ENCODE assay signal across 12 mouse cellular contexts in the genomic region with DNA sequence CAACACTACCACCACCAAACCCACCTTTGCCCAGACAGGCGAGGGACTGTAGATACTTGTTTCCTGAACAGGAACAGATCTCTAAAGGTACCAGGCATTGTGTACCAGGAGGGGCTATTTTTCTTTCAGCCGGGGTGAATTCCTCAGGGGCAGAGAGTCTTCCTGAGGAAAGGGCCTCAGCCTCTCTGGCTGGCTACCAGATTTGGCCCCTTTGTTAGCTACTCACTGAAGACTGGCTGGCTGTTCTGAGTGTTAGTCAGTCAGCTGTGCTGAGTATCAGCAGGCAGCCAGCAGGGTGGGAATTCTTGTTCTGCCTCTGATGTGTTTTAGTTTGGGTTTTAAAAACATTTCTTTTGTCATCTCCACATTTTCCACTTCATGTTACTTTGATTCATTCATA.
DNase-seq lines count a peak whose midpoint lies in the region; ATAC-seq and TF ChIP-seq lines count a peak whose summit lies in the region.
"Had no signal": no experiment of that assay in that cellular context is flagged by ENCODE, and none has a peak within 500 bp of the region (broad histone marks: within the 10 kb centered on the region; RNA-seq: fewer than 3 reads in every experiment).

No protein-coding gene starts in this region.

- H3K9me3 ChIP-seq in embryonic facial prominence, embryonic 14.5 days (ENCODE audit: control insufficient read depth, low read length), result no peaks in the 10 kb centered on the region
- no peaks in the 10 kb centered on the region for H3K9me3 ChIP-seq in embryonic facial prominence, embryonic 10.5 days
- H3K9me3 ChIP-seq in lung, embryonic 14.5 days (ENCODE audit: low read depth, low read length), result no peaks in the 10 kb centered on the region
- no peaks in the 10 kb centered on the region for H3K9me3 ChIP-seq in forebrain, embryonic 16.5 days (ENCODE audit: control insufficient read depth, low read length)
- no peaks in the 10 kb centered on the region for H3K9me3 ChIP-seq in midbrain, embryonic 16.5 days (replicated peaks; ENCODE audit: control insufficient read depth, low read length, poor library complexity, severe bottlenecking)
- H3K9me3 ChIP-seq: liver, embryonic 13.5 days; megakaryocyte, embryonic 14.5 days had no signal

- no peak overlapping the region for H3K4me2 ChIP-seq in embryonic facial prominence, embryonic 14.5 days (ENCODE audit: low read depth, low read length)
- H3K4me2 ChIP-seq in lung, embryonic 14.5 days, result no peak overlapping the region
- H3K4me2 ChIP-seq in forebrain, embryonic 16.5 days (ENCODE audit: low read length), result no peak overlapping the region
- H3K4me2 ChIP-seq in midbrain, embryonic 16.5 days (ENCODE audit: low read length), result no peak overlapping the region
- H3K4me2 ChIP-seq: liver, embryonic 13.5 days had no signal

- H3K4me1 ChIP-seq in embryonic facial prominence, embryonic 14.5 days (ENCODE audit: control insufficient read depth, insufficient read depth, low read length), result peaks cover 16% of the 10 kb centered on the region
- peaks cover 28% of the 10 kb centered on the region for H3K4me1 ChIP-seq in embryonic facial prominence, embryonic 10.5 days
- H3K4me1 ChIP-seq in lung, embryonic 14.5 days (ENCODE audit: insufficient read depth), result 0 out of 2 replicates have a peak, but pooled peaks cover 3% of the 10 kb centered on the region
- H3K4me1 ChIP-seq in forebrain, embryonic 16.5 days (replicated peaks; ENCODE audit: control insufficient read depth, insufficient read depth, low read length), result peaks cover 24% of the 10 kb centered on the region
- peaks cover 12% of the 10 kb centered on the region; the same call in 1 of the 2 replicates for H3K4me1 ChIP-seq in midbrain, embryonic 16.5 days (ENCODE audit: control insufficient read depth, insufficient read depth, low read length)

- H3K4me3 ChIP-seq in embryonic facial prominence, embryonic 14.5 days (ENCODE audit: low read depth, low read length), result no peak overlapping the region
- H3K4me3 ChIP-seq in embryonic facial prominence, embryonic 10.5 days, result no peak overlapping the region
- H3K4me3 ChIP-seq in lung, embryonic 14.5 days (ENCODE audit: low read depth, low read length), result no peak overlapping the region
- H3K4me3 ChIP-seq in forebrain, embryonic 16.5 days (replicated peaks; ENCODE audit: low read length), result no peak overlapping the region
- no peak overlapping the region for H3K4me3 ChIP-seq in midbrain, embryonic 16.5 days (ENCODE audit: low read depth, low read length)
- H3K4me3 ChIP-seq: liver, embryonic 13.5 days; megakaryocyte, embryonic 14.5 days had no signal

- no peak for ATAC-seq in embryonic facial prominence, embryonic 14.5 days (ENCODE audit: low read depth)
- ATAC-seq in lung, embryonic 14.5 days (ENCODE audit: insufficient read depth), result no peak
- ATAC-seq in forebrain, embryonic 16.5 days, result peak; percentile 62
- ATAC-seq in midbrain, embryonic 16.5 days, result 0 out of 2 replicates have a peak, but pooled peaks have one; percentile 44
- ATAC-seq: intestine, embryonic 16.5 days had no signal

- peak overlapping the region; percentile 28 for H3K27ac ChIP-seq in embryonic facial prominence, embryonic 14.5 days (replicated peaks; ENCODE audit: low read depth, low read length)
- no peak overlapping the region; the same call in 1 of the 2 replicates for H3K27ac ChIP-seq in embryonic facial prominence, embryonic 10.5 days (replicated peaks)
- no peak overlapping the region for H3K27ac ChIP-seq in lung, embryonic 14.5 days (ENCODE audit: low read depth)
- no peak overlapping the region for H3K27ac ChIP-seq in forebrain, embryonic 16.5 days (ENCODE audit: low read length)
- no peak overlapping the region for H3K27ac ChIP-seq in midbrain, embryonic 16.5 days (ENCODE audit: low read length)
- H3K27ac ChIP-seq: liver, embryonic 13.5 days; stomach, postnatal 0 days had no signal

- 49% methylated on average over 2 of the region's 2 CpGs for WGBS in embryonic facial prominence, embryonic 14.5 days
- 55% methylated on average over 2 of the region's 2 CpGs for WGBS in embryonic facial prominence, embryonic 10.5 days
- 45% methylated on average over 2 of the region's 2 CpGs for whole genome bisulfite sequencing in lung, embryonic 14.5 days
- 16% methylated on average over 2 of the region's 2 CpGs for WGBS in forebrain, embryonic 16.5 days
- WGBS in midbrain, embryonic 16.5 days, result 29% methylated on average over 2 of the region's 2 CpGs

- no peak overlapping the region for H3K9ac ChIP-seq in embryonic facial prominence, embryonic 14.5 days (ENCODE audit: low read depth, low read length)
- no peak overlapping the region for H3K9ac ChIP-seq in lung, embryonic 14.5 days
- H3K9ac ChIP-seq in forebrain, embryonic 16.5 days (replicated peaks; ENCODE audit: low read depth, low read length), result no peak overlapping the region
- H3K9ac ChIP-seq in midbrain, embryonic 16.5 days (ENCODE audit: low read depth, low read length), result no peak overlapping the region
- H3K9ac ChIP-seq: liver, embryonic 13.5 days had no signal

- no peaks in the 10 kb centered on the region for H3K27me3 ChIP-seq in embryonic facial prominence, embryonic 14.5 days (replicated peaks; ENCODE audit: control insufficient read depth, insufficient read depth, low read length)
- H3K27me3 ChIP-seq in embryonic facial prominence, embryonic 10.5 days (replicated peaks; ENCODE audit: low read depth, poor library complexity, severe bottlenecking), result no peaks in the 10 kb centered on the region
- H3K27me3 ChIP-seq in lung, embryonic 14.5 days (ENCODE audit: insufficient read depth, low read length), result no peaks in the 10 kb centered on the region
- H3K27me3 ChIP-seq in forebrain, embryonic 16.5 days (replicated peaks; ENCODE audit: control insufficient read depth, insufficient read depth, low read length), result no peaks in the 10 kb centered on the region
- no peaks in the 10 kb centered on the region for H3K27me3 ChIP-seq in midbrain, embryonic 16.5 days (ENCODE audit: control insufficient read depth, insufficient read depth, low read depth, low read length)
- H3K27me3 ChIP-seq: liver, embryonic 13.5 days; megakaryocyte, embryonic 14.5 days had no signal

- DNase-seq in embryonic facial prominence, embryonic 14.5 days (ENCODE audit: low spot score), result peak; percentile 56
- DNase-seq in embryonic facial prominence, embryonic 10.5 days (ENCODE audit: low spot score), result no peak
- DNase-seq in lung, embryonic 14.5 days, result peak; percentile 42
- no peak for DNase-seq in lung, postnatal 25 days (ENCODE audit: low spot score)
- DNase-seq in layer of hippocampus, postnatal 36 days, result no peak
- no peak for DNase-seq in spleen, adult 12 weeks (ENCODE audit: low spot score)
- DNase-seq: liver, embryonic 13.5 days had no signal

- no peaks in the 10 kb centered on the region for H3K36me3 ChIP-seq in embryonic facial prominence, embryonic 14.5 days (ENCODE audit: control insufficient read depth, insufficient read depth, low read length)
- H3K36me3 ChIP-seq in embryonic facial prominence, embryonic 10.5 days (replicated peaks), result 0 out of 2 replicates have a peak, but pooled peaks cover 6% of the 10 kb centered on the region
- no peaks in the 10 kb centered on the region for H3K36me3 ChIP-seq in lung, embryonic 14.5 days (ENCODE audit: insufficient read depth)
- no peaks in the 10 kb centered on the region for H3K36me3 ChIP-seq in forebrain, embryonic 16.5 days (ENCODE audit: control insufficient read depth, insufficient read depth)
- H3K36me3 ChIP-seq in midbrain, embryonic 16.5 days (ENCODE audit: control insufficient read depth, insufficient read depth, low read length), result no peaks in the 10 kb centered on the region

- TF ChIP-seq CTCF in lung, embryonic 14.5 days (IDR thresholded peaks at IDR 0.05; ENCODE audit: low read depth), result no peak

Comparison
In these comparisons a context has a peak if more than half of its experiments do, and no peak if none do; other contexts are left out.
1. DNase-seq: peak in embryonic facial prominence, embryonic 14.5 days (single experiment) and lung, embryonic 14.5 days (single experiment); none in embryonic facial prominence, embryonic 10.5 days (single experiment), lung, postnatal 25 days (single experiment), layer of hippocampus, postnatal 36 days (0 of 2) and spleen, adult 12 weeks (single experiment).
2. ATAC-seq: peak in forebrain, embryonic 16.5 days (single experiment) and midbrain, embryonic 16.5 days (single experiment); none in embryonic facial prominence, embryonic 14.5 days (single experiment) and lung, embryonic 14.5 days (single experiment).